Mouse (Mus musculus): ENCODE measurements around the gene Prelp.

The Prelp gene

GRCm38 (mm10) chr1:133899043-133899542 is 22.1 kb downstream of the Prelp start:
- no peak for DNase-seq (ENCODE audit: low read depth)

- DNase-seq (ENCODE audit: low read depth) = no peak
These were observed 23.9 kb downstream of the Prelp start for GRCm38 (mm10) chr1:133897293-133897692.

- DNase-seq (ENCODE audit: low read depth) = no peak
These were observed 29.7 kb downstream of the Prelp start for GRCm38 (mm10) chr1:133891489-133891888.

- no peak for DNase-seq (ENCODE audit: low read depth)
These were observed 31.1 kb downstream of the Prelp start for GRCm38 (mm10) chr1:133889949-133890598.

GRCm38 (mm10) chr1:133887538-133888250 is 33.5 kb downstream of the Prelp start:
- DNase-seq (ENCODE audit: low read depth) = peak; percentile 59

- DNase-seq (ENCODE audit: low read depth) = no peak
These were observed 34.2 kb downstream of the Prelp start for GRCm38 (mm10) chr1:133887044-133887443.

- DNase-seq (ENCODE audit: low read depth) = no peak
These were observed 34.8 kb downstream of the Prelp start for GRCm38 (mm10) chr1:133886431-133886830.

GRCm38 (mm10) chr1:133885811-133886210 is 35.4 kb downstream of the Prelp start:
- DNase-seq (ENCODE audit: low read depth) = no peak

GRCm38 (mm10) chr1:133884746-133885145 is 36.5 kb downstream of the Prelp start:
- no peak for DNase-seq (ENCODE audit: low read depth)

- DNase-seq (ENCODE audit: low read depth) = no peak
These were observed 37.1 kb downstream of the Prelp start for GRCm38 (mm10) chr1:133884090-133884489.

GRCm38 (mm10) chr1:133882283-133883217 is 38.7 kb downstream of the Prelp start:
- no peak for DNase-seq (ENCODE audit: low read depth)

- no peak for DNase-seq (ENCODE audit: low read depth)
These were observed 39.4 kb downstream of the Prelp start for GRCm38 (mm10) chr1:133881813-133882212.

GRCm38 (mm10) chr1:133878825-133879423 is 42.3 kb downstream of the Prelp start:
- no peak for DNase-seq (ENCODE audit: low read depth)

GRCm38 (mm10) chr1:133876936-133877335 is 44.3 kb downstream of the Prelp start:
- no peak for DNase-seq (ENCODE audit: low read depth)

GRCm38 (mm10) chr1:133873086-133873813 is 48.0 kb downstream of the Prelp start:
- DNase-seq (ENCODE audit: low read depth) = no peak

- DNase-seq (ENCODE audit: low read depth) = no peak
These were observed 50.0 kb downstream of the Prelp start for GRCm38 (mm10) chr1:133871241-133871640.

- DNase-seq (ENCODE audit: low read depth) = no peak
These were observed 52.0 kb downstream of the Prelp start for GRCm38 (mm10) chr1:133869221-133869620.

- DNase-seq (ENCODE audit: low read depth) = no peak
These were observed 57.8 kb downstream of the Prelp start for GRCm38 (mm10) chr1:133863257-133863997.

GRCm38 (mm10) chr1:133861028-133861427 is 60.2 kb downstream of the Prelp start:
- no peak for DNase-seq (ENCODE audit: low read depth)
